Mouse (Mus musculus) layer of hippocampus, adult 11-12 months (tissue): ENCODE data around the gene Bhlhe41.
A peak's percentile ranks its signal among the peaks of the same experiment; 100 is the strongest.

Experiments used
- DNase-seq: peaks from one replicate; pipeline ENCODE4 v3.0.0; 2022; ENCODE audit warnings: low spot score

Bhlhe41 gene

GRCm38 (mm10) chr6:145870991-145871390 is 5.6 kb upstream of the Bhlhe41 start:
- no peak for DNase-seq

GRCm38 (mm10) chr6:145867111-145867510 is 1.8 kb upstream of the Bhlhe41 start:
- DNase-seq = no peak

GRCm38 (mm10) chr6:145865886-145866851 is 811 bp upstream of the Bhlhe41 start:
- peak; percentile 90 for DNase-seq

GRCm38 (mm10) chr6:145864171-145864570 is 1.2 kb downstream of the Bhlhe41 start:
- no peak for DNase-seq

- DNase-seq = peak; percentile 85
Observed at GRCm38 (mm10) chr6:145863065-145863971, 2.0 kb downstream of the Bhlhe41 start.

- no peak for DNase-seq
Observed at GRCm38 (mm10) chr6:145862739-145863064, 2.7 kb downstream of the Bhlhe41 start.

GRCm38 (mm10) chr6:145862321-145862720 is 3.0 kb downstream of the Bhlhe41 start:
- no peak for DNase-seq

GRCm38 (mm10) chr6:145861462-145862227 is 3.7 kb downstream of the Bhlhe41 start:
- no peak for DNase-seq

- no peak for DNase-seq
Observed at GRCm38 (mm10) chr6:145860350-145860749, 5.0 kb downstream of the Bhlhe41 start.

- no peak for DNase-seq
Observed at GRCm38 (mm10) chr6:145858414-145858813, 6.9 kb downstream of the Bhlhe41 start.

- no peak for DNase-seq
Observed at GRCm38 (mm10) chr6:145857428-145857827, 7.9 kb downstream of the Bhlhe41 start.

GRCm38 (mm10) chr6:145855720-145856551 is 9.4 kb downstream of the Bhlhe41 start:
- DNase-seq = peak; percentile 99

- DNase-seq = no peak
Observed at GRCm38 (mm10) chr6:145854756-145855155, 10.6 kb downstream of the Bhlhe41 start.

GRCm38 (mm10) chr6:145853356-145854079 is 11.8 kb downstream of the Bhlhe41 start:
- no peak for DNase-seq

GRCm38 (mm10) chr6:145852708-145853107 is 12.7 kb downstream of the Bhlhe41 start:
- DNase-seq = no peak

- DNase-seq = no peak
Observed at GRCm38 (mm10) chr6:145851956-145852355, 13.4 kb downstream of the Bhlhe41 start.

- DNase-seq = no peak
Observed at GRCm38 (mm10) chr6:145850789-145851188, 14.6 kb downstream of the Bhlhe41 start.

- no peak for DNase-seq
Observed at GRCm38 (mm10) chr6:145847661-145848060, 17.7 kb downstream of the Bhlhe41 start.

GRCm38 (mm10) chr6:145846948-145847347 is 18.4 kb downstream of the Bhlhe41 start:
- no peak for DNase-seq

- DNase-seq = no peak
Observed at GRCm38 (mm10) chr6:145846076-145846475, 19.3 kb downstream of the Bhlhe41 start.
